In the genomic region with DNA sequence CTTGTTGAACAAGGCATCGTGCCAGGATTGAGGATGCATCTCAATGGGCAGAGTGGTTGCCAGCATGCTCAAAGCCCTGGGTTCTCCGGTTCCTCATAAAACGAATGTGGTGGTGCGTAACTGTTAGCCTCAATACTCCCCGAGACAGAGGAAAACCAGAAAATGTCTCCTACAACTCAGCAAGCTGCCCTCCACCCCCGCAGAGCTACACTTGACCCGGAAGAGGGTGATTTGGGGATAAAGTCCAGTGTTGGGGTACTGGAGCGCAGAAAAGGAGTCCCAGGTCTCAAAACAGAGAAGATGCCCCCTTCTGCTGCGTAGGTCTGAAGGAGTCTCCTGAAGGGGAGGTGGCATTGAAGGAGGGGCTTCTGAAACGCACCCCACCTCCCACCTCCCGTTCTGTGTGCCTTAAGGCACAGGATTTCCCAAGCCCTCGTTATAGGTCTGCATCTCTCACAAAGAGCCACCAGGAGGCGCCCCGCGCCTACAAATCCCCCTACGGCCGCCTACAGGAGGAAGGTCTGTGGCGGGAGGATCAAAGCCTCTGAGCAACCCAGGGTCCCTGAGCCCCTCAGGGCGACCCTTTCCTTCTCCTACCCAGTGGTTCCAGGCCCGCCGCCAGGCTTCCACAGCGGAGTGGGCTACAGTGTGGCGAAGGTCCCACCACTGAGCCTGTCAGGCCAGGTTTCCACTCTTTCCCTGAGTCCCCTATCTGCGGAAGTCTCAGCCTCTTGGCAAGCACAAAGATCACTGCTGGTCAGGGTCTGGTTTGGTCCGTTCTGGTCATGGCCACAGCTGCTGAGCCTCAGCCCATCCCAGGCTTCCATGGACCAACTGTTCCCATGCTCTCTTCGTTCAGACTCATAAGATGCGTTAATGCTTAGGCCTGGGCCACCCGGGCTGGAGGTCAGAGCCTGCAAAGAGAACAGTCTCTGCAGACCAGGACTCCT, we compare ENCODE assay signal across 8 mouse cellular contexts. TPM values are rescaled to one million over a fixed set of nuclear protein-coding genes. Genes with fewer than 3 reads are reported as not detected.
DNase-seq lines count a peak whose midpoint lies in the region; ATAC-seq and TF ChIP-seq lines count a peak whose summit lies in the region.

No protein-coding gene starts in this region.

- H3K36me3 ChIP-seq in neural tube, embryonic 15.5 days: no peaks in the 10 kb centered on the region
- no peaks in the 10 kb centered on the region for H3K36me3 ChIP-seq in testis, adult 2 months (ENCODE audit: control insufficient read depth, insufficient read depth, low read length)

- peak; percentile 79 for DNase-seq in neural tube, embryonic 10.5 days (ENCODE audit: extremely low spot score, low spot score)
- peak; percentile 49 for DNase-seq in cerebellum, adult 9-10 months
- peak; percentile 61 for DNase-seq in gastrocnemius, adult 18-20 months (ENCODE audit: low spot score)
- DNase-seq in left cerebral cortex, postnatal 4 days: peak; percentile 74

- H3K4me1 ChIP-seq in neural tube, embryonic 15.5 days: peaks cover 50% of the 10 kb centered on the region
- H3K4me1 ChIP-seq in testis, adult 2 months (ENCODE audit: control insufficient read depth, insufficient read depth, low read length): peaks cover 8% of the 10 kb centered on the region; the same call in 1 of the 2 replicates

- 22% methylated on average over 28 of the region's 28 CpGs for WGBS in neural tube, embryonic 15.5 days

- TF ChIP-seq POLR2A in testis, adult 2 months (IDR thresholded peaks at IDR 0.05; ENCODE audit: control insufficient read depth, low read depth, low read length): no peak

- no peak overlapping the region for H3K9ac ChIP-seq in neural tube, embryonic 15.5 days (replicated peaks)

- H3K9me3 ChIP-seq in neural tube, embryonic 15.5 days (replicated peaks): no peaks in the 10 kb centered on the region

- TF ChIP-seq CTCF in testis, adult 2 months (IDR thresholded peaks at IDR 0.05; ENCODE audit: control insufficient read depth, insufficient read depth, insufficient replicate concordance, low read depth, low read length): peak; percentile 60; the same call in 1 of the 2 replicates

- H3K4me2 ChIP-seq in neural tube, embryonic 15.5 days: no peak overlapping the region

- H3K27ac ChIP-seq in neural tube, embryonic 15.5 days (replicated peaks): no peak overlapping the region
- no peak overlapping the region for H3K27ac ChIP-seq in testis, adult 2 months (ENCODE audit: control insufficient read depth, insufficient read depth, low read depth, low read length)

- intact Hi-C loops in left cerebral cortex, postnatal 4 days (cut with DNase I): no loop called here

- peaks cover 13% of the 10 kb centered on the region for H3K27me3 ChIP-seq in neural tube, embryonic 15.5 days (replicated peaks)
- H3K27me3 ChIP-seq in testis, adult 2 months (ENCODE audit: control insufficient read depth, insufficient read depth, low read length): no peaks in the 10 kb centered on the region

- no peak overlapping the region for H3K4me3 ChIP-seq in neural tube, embryonic 15.5 days (replicated peaks)
- no peak overlapping the region for H3K4me3 ChIP-seq in testis, adult 2 months (ENCODE audit: control insufficient read depth, low read depth, low read length)

- ATAC-seq in neural tube, embryonic 15.5 days (ENCODE audit: low FRiP score): no peak
- peak; percentile 50 for ATAC-seq in inflammation-experienced regulatory T-cells, adult 6 months
- ATAC-seq in megakaryocyte-erythroid progenitor cell, adult 5-6 weeks (replicated peaks; ENCODE audit: low FRiP score, low TSS enrichment, poor library complexity, severe bottlenecking): peak; percentile 48; the same call in 1 of the 2 replicates

RNA-seq across cellular contexts. Expression of gene Prss56, which starts 8.8 kb away (rescaled TPM):
- 4.0 and 5.3 TPM in 2 replicates for polyA plus RNA-seq in neural tube, embryonic 15.5 days (2015; fragmentation: Nextera tagmentation; extraction: Ambion mirVana)
- total RNA-seq in gastrocnemius, adult 18-20 months (2021): not detected
- not detected for polyA plus RNA-seq in inflammation-experienced regulatory T-cells, adult 6 months (2017; shearing (Covaris generic))
- under 1 TPM; 0.16 to 0.40 TPM for total RNA-seq in left cerebral cortex, postnatal 4 days (2021)
- total RNA-seq in megakaryocyte-erythroid progenitor cell, adult 5-6 weeks (2014; fragmentation: Nextera tagmentation): not detected in 2 replicates
- not detected in 2 replicates for total RNA-seq in megakaryocyte-erythroid progenitor cell, adult 5-6 weeks (2017)
- polyA plus RNA-seq in testis, adult 2 months (2012; rRNA removed): 19.1 and 25.3 TPM in 2 replicates

RNA-seq across cellular contexts. Expression of gene Chrnd, which starts 16.1 kb away (rescaled TPM):
- 0.33 and 0.37 TPM in 2 replicates for polyA plus RNA-seq in neural tube, embryonic 15.5 days (2015; fragmentation: Nextera tagmentation; extraction: Ambion mirVana)
- total RNA-seq in gastrocnemius, adult 18-20 months (2021): 1 to 10 TPM; 2.4 to 3.2 TPM
- polyA plus RNA-seq in inflammation-experienced regulatory T-cells, adult 6 months (2017; shearing (Covaris generic)): not detected
- not detected for total RNA-seq in left cerebral cortex, postnatal 4 days (2021)
- total RNA-seq in megakaryocyte-erythroid progenitor cell, adult 5-6 weeks (2014; fragmentation: Nextera tagmentation): not detected in 2 replicates
- total RNA-seq in megakaryocyte-erythroid progenitor cell, adult 5-6 weeks (2017): not detected in 2 replicates
- 0.02 and 0.08 TPM in 2 replicates for polyA plus RNA-seq in testis, adult 2 months (2012; rRNA removed)

RNA-seq across cellular contexts. Expression of gene Ecel1, which starts 18.0 kb away (rescaled TPM):
- polyA plus RNA-seq in neural tube, embryonic 15.5 days (2015; fragmentation: Nextera tagmentation; extraction: Ambion mirVana): 71.9 and 84.7 TPM in 2 replicates
- not detected for total RNA-seq in gastrocnemius, adult 18-20 months (2021)
- under 1 TPM in 2 of 3 experiments, not detected in 1; 0.77 to 0.88 TPM for polyA plus RNA-seq in inflammation-experienced regulatory T-cells, adult 6 months (2017; shearing (Covaris generic))
- total RNA-seq in left cerebral cortex, postnatal 4 days (2021): 10 to 100 TPM in 1 of 2 experiments, 1 to 10 TPM in 1; 3.4 to 11.8 TPM
- total RNA-seq in megakaryocyte-erythroid progenitor cell, adult 5-6 weeks (2014; fragmentation: Nextera tagmentation): not detected in 2 replicates
- not detected in 2 replicates for total RNA-seq in megakaryocyte-erythroid progenitor cell, adult 5-6 weeks (2017)
- 5.8 and 6.8 TPM in 2 replicates for polyA plus RNA-seq in testis, adult 2 months (2012; rRNA removed)

RNA-seq across cellular contexts. Expression of gene Chrng, which starts 30.2 kb away (rescaled TPM):
- polyA plus RNA-seq in neural tube, embryonic 15.5 days (2015; fragmentation: Nextera tagmentation; extraction: Ambion mirVana): 1.2 and 1.5 TPM in 2 replicates
- not detected for total RNA-seq in gastrocnemius, adult 18-20 months (2021)
- polyA plus RNA-seq in inflammation-experienced regulatory T-cells, adult 6 months (2017; shearing (Covaris generic)): under 1 TPM in 1 of 3 experiments, not detected in 2; 0.39 TPM
- total RNA-seq in left cerebral cortex, postnatal 4 days (2021): not detected
- total RNA-seq in megakaryocyte-erythroid progenitor cell, adult 5-6 weeks (2014; fragmentation: Nextera tagmentation): not detected in 2 replicates
- not detected in 2 replicates for total RNA-seq in megakaryocyte-erythroid progenitor cell, adult 5-6 weeks (2017)
- polyA plus RNA-seq in testis, adult 2 months (2012; rRNA removed): not detected in 2 replicates

RNA-seq across cellular contexts. Expression of gene Eif4e2, which starts 39.4 kb away (rescaled TPM):
- 93.4 and 101 TPM in 2 replicates for polyA plus RNA-seq in neural tube, embryonic 15.5 days (2015; fragmentation: Nextera tagmentation; extraction: Ambion mirVana)
- 10 to 100 TPM; 49.6 to 51.0 TPM for total RNA-seq in gastrocnemius, adult 18-20 months (2021)
- 100 to 1,000 TPM in 2 of 3 experiments, 10 to 100 TPM in 1; 95.8 to 185 (median 116) TPM for polyA plus RNA-seq in inflammation-experienced regulatory T-cells, adult 6 months (2017; shearing (Covaris generic))
- total RNA-seq in left cerebral cortex, postnatal 4 days (2021): 10 to 100 TPM; 92.6 to 92.8 TPM
- total RNA-seq in megakaryocyte-erythroid progenitor cell, adult 5-6 weeks (2014; fragmentation: Nextera tagmentation): 104 and 149 TPM in 2 replicates
- total RNA-seq in megakaryocyte-erythroid progenitor cell, adult 5-6 weeks (2017): 241 and 258 TPM in 2 replicates
- 127 and 132 TPM in 2 replicates for polyA plus RNA-seq in testis, adult 2 months (2012; rRNA removed)
